Mouse (Mus musculus) erythroblast, embryonic 14.5 days (primary cell): ENCODE measurements around the gene Tspan3. TPM values are rescaled to one million over a fixed set of nuclear protein-coding genes. Genes with fewer than 3 reads are reported as not detected.

Experiments
- H3K27me3 ChIP-seq: 2 replicates; pipeline ENCODE4 v1.6.1; 2012; ENCODE audit warnings: inconsistent platforms; ENCODE audit not compliant: control insufficient read depth
- H3K36me3 ChIP-seq: 2 replicates; pipeline ENCODE4 v1.6.1; 2012; ENCODE audit warnings: mild to moderate bottlenecking, inconsistent platforms; ENCODE audit not compliant: control insufficient read depth
- H3K4me1 ChIP-seq: 2 replicates; pipeline ENCODE4 v1.6.1; 2012; ENCODE audit warnings: inconsistent platforms; ENCODE audit not compliant: control insufficient read depth
- H3K4me3 ChIP-seq: replicated peaks from 2 replicates; pipeline ENCODE3; 2012; ENCODE audit warnings: moderate library complexity, mild to moderate bottlenecking, inconsistent platforms
- H3K9me3 ChIP-seq: 2 replicates; pipeline ENCODE4 v1.6.1; 2012; ENCODE audit warnings: low read length, inconsistent platforms, mixed read lengths; ENCODE audit not compliant: control insufficient read depth
- GATA1 ChIP-seq: IDR thresholded peaks from 2 replicates; pipeline ENCODE4 v1.6.1; 2012; ENCODE audit warnings: low read length, inconsistent platforms, mixed read lengths
- TAL1 ChIP-seq: IDR thresholded peaks from 3 replicates; pipeline ENCODE4 v1.6.1; 2012; ENCODE audit warnings: low read length, inconsistent platforms, mixed read lengths
- polyA plus RNA-seq: library from polyadenylated mRNA; stranded (reverse); fragments of >175 nt; gene quantifications from 2 replicates; pipeline ENCODE4 v1.2.3, GENCODE M21; 2012

Gene Tspan3
- polyA plus RNA-seq, 1 experiment = 0.20 TPM

GRCm38 (mm10) chr9:56124561-56124960 is 40.7 kb downstream of the Tspan3 start:
- Histone ChIP-seq H3K4me3 (no peak overlapping the region), H3K27me3 (no peaks in the 10 kb centered on the region), H3K9me3 (no peaks in the 10 kb centered on the region), H3K4me1 (peaks cover 9% of the 10 kb centered on the region), H3K36me3 (peaks cover 3% of the 10 kb centered on the region)
- TF ChIP-seq TAL1 (no peak), GATA1 (no peak)

GRCm38 (mm10) chr9:56123613-56124012 is 41.7 kb downstream of the Tspan3 start:
- Histone ChIP-seq H3K27me3 (no peaks in the 10 kb centered on the region), H3K4me3 (no peak overlapping the region), H3K9me3 (no peaks in the 10 kb centered on the region), H3K36me3 (no peaks in the 10 kb centered on the region), H3K4me1 (peaks cover 13% of the 10 kb centered on the region)
- TF ChIP-seq GATA1 (no peak), TAL1 (no peak)

- Histone ChIP-seq H3K4me3 (no peak overlapping the region), H3K9me3 (no peaks in the 10 kb centered on the region), H3K4me1 (peaks cover 8% of the 10 kb centered on the region), H3K27me3 (no peaks in the 10 kb centered on the region), H3K36me3 (no peaks in the 10 kb centered on the region)
- TF ChIP-seq TAL1 = no peak
- no peak for TF ChIP-seq GATA1
These were observed 42.3 kb downstream of the Tspan3 start for GRCm38 (mm10) chr9:56122973-56123372.

GRCm38 (mm10) chr9:56121097-56121496 is 44.2 kb downstream of the Tspan3 start:
- H3K9me3 ChIP-seq = no peaks in the 10 kb centered on the region
- no peaks in the 10 kb centered on the region for H3K36me3 ChIP-seq
- no peak overlapping the region for H3K4me3 ChIP-seq
- TF ChIP-seq TAL1 = no peak
- no peak for TF ChIP-seq GATA1
- H3K4me1 ChIP-seq = peaks cover 5% of the 10 kb centered on the region
- no peaks in the 10 kb centered on the region for H3K27me3 ChIP-seq

GRCm38 (mm10) chr9:56119651-56120050 is 45.6 kb downstream of the Tspan3 start:
- Histone ChIP-seq H3K4me3 (no peak overlapping the region), H3K4me1 (peaks cover 5% of the 10 kb centered on the region), H3K36me3 (no peaks in the 10 kb centered on the region), H3K9me3 (no peaks in the 10 kb centered on the region), H3K27me3 (no peaks in the 10 kb centered on the region)
- no peak for TF ChIP-seq TAL1
- no peak for TF ChIP-seq GATA1

GRCm38 (mm10) chr9:56118582-56118981 is 46.7 kb downstream of the Tspan3 start:
- TF ChIP-seq TAL1 (no peak), GATA1 (no peak)
- Histone ChIP-seq H3K36me3 (no peaks in the 10 kb centered on the region), H3K27me3 (no peaks in the 10 kb centered on the region), H3K4me3 (peak overlapping the region; percentile 21), H3K4me1 (peaks cover 5% of the 10 kb centered on the region), H3K9me3 (no peaks in the 10 kb centered on the region)

- Histone ChIP-seq H3K27me3 (no peaks in the 10 kb centered on the region), H3K36me3 (no peaks in the 10 kb centered on the region), H3K9me3 (no peaks in the 10 kb centered on the region), H3K4me1 (peaks cover 5% of the 10 kb centered on the region), H3K4me3 (no peak overlapping the region)
- TF ChIP-seq TAL1 (no peak), GATA1 (no peak)
These were observed 47.2 kb downstream of the Tspan3 start for GRCm38 (mm10) chr9:56118091-56118490.

GRCm38 (mm10) chr9:56108174-56108573 is 57.1 kb downstream of the Tspan3 start:
- H3K36me3 ChIP-seq = no peaks in the 10 kb centered on the region
- H3K9me3 ChIP-seq = no peaks in the 10 kb centered on the region
- no peaks in the 10 kb centered on the region for H3K27me3 ChIP-seq
- TF ChIP-seq GATA1 = no peak
- no peak for TF ChIP-seq TAL1
- H3K4me3 ChIP-seq = no peak overlapping the region
- H3K4me1 ChIP-seq = no peaks in the 10 kb centered on the region

GRCm38 (mm10) chr9:56107527-56107926 is 57.8 kb downstream of the Tspan3 start:
- Histone ChIP-seq H3K27me3 (no peaks in the 10 kb centered on the region), H3K9me3 (no peaks in the 10 kb centered on the region), H3K4me1 (no peaks in the 10 kb centered on the region), H3K4me3 (no peak overlapping the region), H3K36me3 (no peaks in the 10 kb centered on the region)
- TF ChIP-seq GATA1 (no peak), TAL1 (no peak)
